Mouse (Mus musculus): ENCODE results near the gene Tcam1. TPM values are rescaled to one million over a fixed set of nuclear protein-coding genes. Genes with fewer than 3 reads are reported as not detected.

The Tcam1 gene
- total and polyA plus RNA-seq, 3 experiments = 4.6 to 8.9 TPM; not detected in 1

DNA sequence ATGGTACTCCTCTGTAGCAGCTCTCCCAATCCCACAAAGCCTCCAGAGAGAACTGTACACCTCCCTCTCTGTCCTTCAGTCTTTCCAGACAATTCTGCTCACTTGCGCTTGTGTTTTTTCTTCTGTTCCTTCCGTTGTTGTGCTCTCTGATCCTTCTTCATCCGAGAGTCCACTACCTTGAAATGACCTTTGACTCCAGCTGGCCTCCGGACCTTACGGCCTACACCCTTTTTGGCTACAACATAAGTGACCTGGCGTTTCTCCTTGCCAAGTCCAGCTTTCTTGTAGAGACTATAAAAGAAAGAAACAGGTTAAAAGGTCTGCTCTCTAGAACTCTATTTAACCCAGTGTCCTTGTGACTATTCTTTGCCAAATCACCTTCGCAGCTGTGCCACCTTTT lies 27.1 kb upstream of the Tcam1 start:
- peak in 1 of 2 experiments; percentile 44; a peak in 1 of 4 replicates for TF ChIP-seq POLR2A (IDR thresholded peaks at IDR 0.05; ENCODE audit: control insufficient read depth in 1 of 2, insufficient read depth in 1 of 2, low read depth in 1 of 2, low read length in 2 of 2, poor library complexity in 1 of 2)
- TF ChIP-seq GABPA (IDR thresholded peaks at IDR 0.05; ENCODE audit: low read depth, low read length) = no peak
- no peak for TF ChIP-seq MYB (IDR thresholded peaks at IDR 0.05; ENCODE audit: low read depth, low read length)
- Histone ChIP-seq H3K9me3 (replicated peaks; ENCODE audit: insufficient read depth, low read length) (no peaks in the 10 kb centered on the region), H3K4me3 (ENCODE audit: control insufficient read depth in 1 of 2, insufficient read depth in 1 of 2, low read depth in 2 of 2, low read length in 2 of 2) (no peak overlapping the region), H3K79me2 (ENCODE audit: control insufficient read depth, insufficient read depth, low read length, poor library complexity) (peaks cover 15% of the 10 kb centered on the region), H3K27me3 (ENCODE audit: control insufficient read depth in 1 of 2, insufficient read depth in 2 of 2, low read length in 2 of 2) (no peaks in the 10 kb centered on the region), H3K27ac (ENCODE audit: control insufficient read depth, low read depth, low read length) (no peak overlapping the region), H3K9ac (ENCODE audit: control insufficient read depth, low read depth, low read length, poor library complexity, severe bottlenecking) (no peak overlapping the region), H3K4me1 (ENCODE audit: control insufficient read depth in 1 of 2, insufficient read depth in 2 of 2, low read length in 2 of 2) (0 out of 4 replicates have a peak, but pooled peaks cover 0 to 2% of the 10 kb centered on the region in 2 experiments), H3K36me3 (ENCODE audit: control insufficient read depth in 1 of 2, insufficient read depth in 2 of 2, low read length in 2 of 2) (peaks cover 7 to 51% of the 10 kb centered on the region in 2 experiments)
- DNase-seq (ENCODE audit: low read depth, low spot score) = no peak

DNA sequence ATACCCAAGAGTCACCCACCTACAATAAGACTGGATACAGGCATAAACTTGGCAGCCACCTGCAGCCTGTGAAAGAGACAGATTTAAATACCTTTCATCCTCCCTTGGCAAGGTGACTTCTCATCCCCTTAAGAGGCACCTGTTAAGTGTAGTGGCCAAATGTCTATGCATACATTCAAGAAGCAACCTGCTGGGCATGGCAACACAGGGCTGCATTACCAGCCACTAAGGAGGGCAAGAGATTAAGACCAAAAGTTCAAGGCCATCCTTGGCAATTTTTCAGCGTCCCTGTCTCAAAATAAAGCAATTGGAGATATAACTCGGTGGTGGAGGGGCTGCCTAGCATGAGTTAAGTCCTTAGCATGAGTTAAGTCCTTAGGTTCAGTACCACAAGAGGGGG lies 21.7 kb upstream of the Tcam1 start:
- no peak for DNase-seq (ENCODE audit: low read depth, low spot score)
- H3K36me3 ChIP-seq (ENCODE audit: control insufficient read depth in 1 of 2, insufficient read depth in 2 of 2, low read length in 2 of 2) = peaks cover 21 to 22% of the 10 kb centered on the region in 2 experiments
- no peaks in the 10 kb centered on the region for H3K9me3 ChIP-seq (replicated peaks; ENCODE audit: insufficient read depth, low read length)
- no peaks in the 10 kb centered on the region for H3K27me3 ChIP-seq (ENCODE audit: control insufficient read depth in 1 of 2, insufficient read depth in 2 of 2, low read length in 2 of 2)
- TF ChIP-seq TBP (IDR thresholded peaks at IDR 0.05; ENCODE audit: low read depth, low read length) (no peak), GABPA (IDR thresholded peaks at IDR 0.05; ENCODE audit: low read depth, low read length) (no peak), RAD21 (IDR thresholded peaks at IDR 0.05; ENCODE audit: low read depth, low read length) (no peak), MAX (IDR thresholded peaks at IDR 0.05; ENCODE audit: low read length) (no peak), NRF1 (IDR thresholded peaks at IDR 0.05; ENCODE audit: insufficient read depth, low read depth, low read length, poor library complexity, severe bottlenecking) (no peak), KAT2A (conservative IDR thresholded peaks at IDR 0.05; ENCODE audit: low read depth, low read length) (no peak), CHD1 (IDR thresholded peaks at IDR 0.05; ENCODE audit: low read depth, low read length) (no peak)
- H3K4me1 ChIP-seq (ENCODE audit: control insufficient read depth in 1 of 2, insufficient read depth in 2 of 2, low read length in 2 of 2) = peaks cover 3 to 18% of the 10 kb centered on the region in 2 experiments; a peak in 3 of 4 replicates
- H3K79me2 ChIP-seq (ENCODE audit: control insufficient read depth, insufficient read depth, low read length, poor library complexity) = peaks cover 59% of the 10 kb centered on the region
- peak overlapping the region; percentile 84 for H3K27ac ChIP-seq (ENCODE audit: control insufficient read depth, low read depth, low read length)
- peak overlapping the region; percentile 83 for H3K9ac ChIP-seq (ENCODE audit: control insufficient read depth, low read depth, low read length, poor library complexity, severe bottlenecking)
- peak overlapping the region; percentile 78 to 94 for H3K4me3 ChIP-seq (ENCODE audit: control insufficient read depth in 1 of 2, insufficient read depth in 1 of 2, low read depth in 2 of 2, low read length in 2 of 2)

DNA sequence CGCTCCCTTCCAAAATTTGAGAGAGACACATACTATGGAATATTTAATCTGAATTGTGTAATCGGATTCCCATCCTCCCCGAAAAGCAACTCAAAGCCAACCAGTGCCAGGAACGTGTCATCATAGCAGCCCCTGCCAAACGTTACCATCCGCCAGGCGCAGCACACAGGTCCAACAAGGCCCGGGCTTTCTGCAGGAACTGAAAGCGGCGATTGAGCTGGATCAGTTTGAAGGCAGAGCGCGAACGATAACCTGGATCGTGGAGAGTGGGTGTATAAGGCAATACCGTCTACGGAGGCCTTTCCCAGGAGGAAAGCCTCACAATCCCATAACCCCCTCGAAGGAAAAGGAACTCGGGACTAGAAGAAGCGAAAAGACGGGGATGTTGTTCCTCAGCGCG lies 21.3 kb upstream of the Tcam1 start:
- H3K9me3 ChIP-seq (replicated peaks; ENCODE audit: insufficient read depth, low read length) = no peaks in the 10 kb centered on the region
- TF ChIP-seq ZNF384 (IDR thresholded peaks at IDR 0.05; ENCODE audit: low read depth, low read length) (no peak), MEF2A (IDR thresholded peaks at IDR 0.05; ENCODE audit: extremely low read depth, insufficient replicate concordance, low read depth, low read length, poor library complexity, severe bottlenecking) (no peak), GABPA (IDR thresholded peaks at IDR 0.05; ENCODE audit: low read depth, low read length) (no peak), CTCF (IDR thresholded peaks at IDR 0.05 in 2 of 3, conservative IDR thresholded peaks at IDR 0.05 in 1 of 3; ENCODE audit: control insufficient read depth in 1 of 3, insufficient read depth in 1 of 3, low read depth in 2 of 3, low read length in 3 of 3, poor library complexity in 1 of 3, severe bottlenecking in 1 of 3) (no peak), POLR2AphosphoS5 (IDR thresholded peaks at IDR 0.05; ENCODE audit: borderline replicate concordance, low read depth, low read length) (no peak), KAT2A (conservative IDR thresholded peaks at IDR 0.05; ENCODE audit: low read depth, low read length) (no peak)
- H3K9ac ChIP-seq (ENCODE audit: control insufficient read depth, low read depth, low read length, poor library complexity, severe bottlenecking) = peak overlapping the region; percentile 83
- H3K4me3 ChIP-seq (ENCODE audit: control insufficient read depth in 1 of 2, insufficient read depth in 1 of 2, low read depth in 2 of 2, low read length in 2 of 2) = peak overlapping the region; percentile 78 to 94
- peaks cover 3 to 18% of the 10 kb centered on the region in 2 experiments; a peak in 3 of 4 replicates for H3K4me1 ChIP-seq (ENCODE audit: control insufficient read depth in 1 of 2, insufficient read depth in 2 of 2, low read length in 2 of 2)
- peaks cover 59% of the 10 kb centered on the region for H3K79me2 ChIP-seq (ENCODE audit: control insufficient read depth, insufficient read depth, low read length, poor library complexity)
- H3K36me3 ChIP-seq (ENCODE audit: control insufficient read depth in 1 of 2, insufficient read depth in 2 of 2, low read length in 2 of 2) = peaks cover 19 to 21% of the 10 kb centered on the region in 2 experiments
- no peak for DNase-seq (ENCODE audit: low read depth, low spot score)
- no peaks in the 10 kb centered on the region for H3K27me3 ChIP-seq (ENCODE audit: control insufficient read depth in 1 of 2, insufficient read depth in 2 of 2, low read length in 2 of 2)
- H3K27ac ChIP-seq (ENCODE audit: control insufficient read depth, low read depth, low read length) = peak overlapping the region; percentile 84
